Mouse (Mus musculus) stomach, postnatal 0 days (tissue): ENCODE results near the gene Wdr63. TPM values are rescaled to one million over a fixed set of nuclear protein-coding genes. Genes with fewer than 3 reads are reported as not detected.
A peak's percentile ranks its signal among the peaks of the same experiment; 100 is the strongest.

ENCODE experiments used
- ATAC-seq: fragments of 200-750 bp; cut with Nextera tagmentation; 2 replicates; pipeline ENCODE4 v1.8.0; 2017; ENCODE audit not compliant: low FRiP score, low TSS enrichment
- DNase-seq: peaks from one replicate; pipeline ENCODE4 v3.0.0-alpha.2; 2016; ENCODE audit warnings: low spot score
- H3K27ac ChIP-seq: fragments of 300-500 bp; sonication (generic); replicated peaks from 2 replicates; pipeline ENCODE4 v1.5.1; 2014; ENCODE audit warnings: mild to moderate bottlenecking, control low read depth
- H3K27me3 ChIP-seq: fragments of 300-500 bp; sonication (generic); 2 replicates; pipeline ENCODE4 v1.6.1; 2014; ENCODE audit warnings: low read length; ENCODE audit not compliant: control insufficient read depth, insufficient read depth
- H3K36me3 ChIP-seq: fragments of 300-500 bp; sonication (generic); 2 replicates; pipeline ENCODE4 v1.6.1; 2014; ENCODE audit warnings: low read length, mixed read lengths; ENCODE audit not compliant: control insufficient read depth, insufficient read depth
- H3K4me1 ChIP-seq: fragments of 300-500 bp; sonication (generic); replicated peaks from 2 replicates; pipeline ENCODE4 v1.6.1; 2014; ENCODE audit warnings: antibody characterized with exemption; ENCODE audit not compliant: control insufficient read depth, insufficient read depth
- H3K4me2 ChIP-seq: fragments of 300-500 bp; sonication (generic); replicated peaks from 2 replicates; pipeline ENCODE4 v1.6.1; 2014; ENCODE audit warnings: low read depth, mild to moderate bottlenecking, control low read depth, moderate library complexity
- H3K4me3 ChIP-seq: fragments of 300-500 bp; sonication (generic); 2 replicates; pipeline ENCODE4 v1.5.1; 2014; ENCODE audit warnings: low read depth, low read length, control low read depth
- H3K9ac ChIP-seq: fragments of 300-500 bp; sonication (generic); 2 replicates; pipeline ENCODE4 v1.6.1; 2014; ENCODE audit warnings: mild to moderate bottlenecking, low read length, control low read depth, mixed read lengths
- H3K9me3 ChIP-seq: fragments of 300-500 bp; sonication (generic); 2 replicates; pipeline ENCODE4 v1.6.1; 2016; ENCODE audit warnings: low read length; ENCODE audit not compliant: control insufficient read depth
- CTCF ChIP-seq: IDR thresholded peaks from 2 replicates; pipeline ENCODE4 v1.5.1; 2016; ENCODE audit warnings: antibody characterized with exemption, low read depth, mild to moderate bottlenecking, moderate library complexity
- EP300 ChIP-seq: optimal IDR thresholded peaks from 2 replicates; pipeline ENCODE3; 2016; ENCODE audit warnings: antibody characterized with exemption
- WGBS: fragments of 180-500 bp; shearing (Covaris S2); extraction: QIAGEN DNeasy Blood & Tissue Kit; methylation state at CpG from one replicate; pipeline ENCODE4 v1.1.7; 2014; 5-methylcytosine and 5-hydroxymethylcytosine counted together
- polyA plus RNA-seq: library from polyadenylated mRNA; unstranded; fragments of >200 nt; fragmentation: Nextera tagmentation; extraction: Ambion mirVana; gene quantifications from 2 replicates; pipeline ENCODE4 v1.2.1, GENCODE M21; 2015

The Wdr63 gene
- polyA plus RNA-seq, 1 experiment from 2014 or later = 0.72 TPM

- H3K27ac ChIP-seq = no peak overlapping the region
- H3K4me3 ChIP-seq = no peak overlapping the region
- no peak overlapping the region for H3K9ac ChIP-seq
- no peaks in the 10 kb centered on the region for H3K27me3 ChIP-seq
- WGBS = 75% methylated on average over 9 of the region's 9 CpGs
- TF ChIP-seq EP300 = no peak
- no peak for TF ChIP-seq CTCF
- no peaks in the 10 kb centered on the region for H3K9me3 ChIP-seq
- H3K4me2 ChIP-seq = no peak overlapping the region
- H3K36me3 ChIP-seq = peaks cover 9% of the 10 kb centered on the region
- no peaks in the 10 kb centered on the region for H3K4me1 ChIP-seq
- no peak for ATAC-seq
- no peak for DNase-seq
Observed at GRCm38 (mm10) chr3:146017521-146017920, 90.4 kb downstream of the Wdr63 start.

- no peak for ATAC-seq
- Histone ChIP-seq H3K4me1 (no peaks in the 10 kb centered on the region), H3K9ac (no peak overlapping the region), H3K4me3 (no peak overlapping the region), H3K27ac (no peak overlapping the region), H3K4me2 (no peak overlapping the region), H3K27me3 (no peaks in the 10 kb centered on the region), H3K9me3 (no peaks in the 10 kb centered on the region), H3K36me3 (peaks cover 9% of the 10 kb centered on the region)
- WGBS = 88% methylated on average over 13 of the region's 13 CpGs
- no peak for TF ChIP-seq EP300
- no peak for TF ChIP-seq CTCF
- DNase-seq = no peak
Observed at GRCm38 (mm10) chr3:146016979-146017378, 91.0 kb downstream of the Wdr63 start.

- H3K4me2 ChIP-seq = no peak overlapping the region
- no peaks in the 10 kb centered on the region; the same call in 1 of the 2 replicates for H3K4me1 ChIP-seq
- no peak overlapping the region for H3K27ac ChIP-seq
- TF ChIP-seq EP300 (no peak), CTCF (no peak)
- H3K27me3 ChIP-seq = no peaks in the 10 kb centered on the region
- WGBS = 97% methylated on average over 12 of the region's 12 CpGs
- H3K9me3 ChIP-seq = no peaks in the 10 kb centered on the region
- ATAC-seq (no peak), DNase-seq (no peak)
- H3K4me3 ChIP-seq = no peak overlapping the region
- no peak overlapping the region for H3K9ac ChIP-seq
- H3K36me3 ChIP-seq = peaks cover 7% of the 10 kb centered on the region
Observed at GRCm38 (mm10) chr3:146014321-146014720, 93.6 kb downstream of the Wdr63 start.

GRCm38 (mm10) chr3:146013490-146013889, 94.4 kb downstream of the Wdr63 start:
- Histone ChIP-seq H3K9me3 (no peaks in the 10 kb centered on the region), H3K9ac (no peak overlapping the region), H3K36me3 (peaks cover 7% of the 10 kb centered on the region), H3K27me3 (no peaks in the 10 kb centered on the region), H3K4me3 (no peak overlapping the region), H3K4me1 (no peaks in the 10 kb centered on the region; the same call in 1 of the 2 replicates), H3K27ac (no peak overlapping the region), H3K4me2 (no peak overlapping the region)
- DNase-seq = no peak
- WGBS = 78% methylated on average over 7 of the region's 7 CpGs
- no peak for ATAC-seq
- TF ChIP-seq EP300 (no peak), CTCF (no peak)

GRCm38 (mm10) chr3:146011544-146012218, 96.2 kb downstream of the Wdr63 start:
- Histone ChIP-seq H3K9ac (no peak overlapping the region), H3K9me3 (no peaks in the 10 kb centered on the region), H3K36me3 (peaks cover 7% of the 10 kb centered on the region), H3K27ac (no peak overlapping the region), H3K4me2 (no peak overlapping the region), H3K27me3 (no peaks in the 10 kb centered on the region), H3K4me1 (no peaks in the 10 kb centered on the region; the same call in 1 of the 2 replicates), H3K4me3 (no peak overlapping the region)
- TF ChIP-seq EP300 (no peak), CTCF (0 out of 2 replicates have a peak, but pooled peaks have one; percentile 20)
- ATAC-seq (no peak), DNase-seq (no peak)
- whole genome bisulfite sequencing = 66% methylated on average over 8 of the region's 8 CpGs

- ATAC-seq = no peak
- Histone ChIP-seq H3K27ac (peak overlapping the region; percentile 1), H3K9me3 (no peaks in the 10 kb centered on the region), H3K4me2 (no peak overlapping the region), H3K4me1 (no peaks in the 10 kb centered on the region; the same call in 1 of the 2 replicates), H3K27me3 (no peaks in the 10 kb centered on the region), H3K36me3 (peaks cover 5% of the 10 kb centered on the region; the same call in 1 of the 2 replicates), H3K4me3 (no peak overlapping the region), H3K9ac (no peak overlapping the region)
- no peak for DNase-seq
- 93% methylated on average over 4 of the region's 4 CpGs for WGBS
- no peak for TF ChIP-seq CTCF
- TF ChIP-seq EP300 = no peak
Observed at GRCm38 (mm10) chr3:146010751-146011150, 97.2 kb downstream of the Wdr63 start.
